Mouse (Mus musculus): ENCODE measurements around the gene Gsap.

- no peak for TF ChIP-seq GATA1 (IDR thresholded peaks at IDR 0.05; ENCODE audit: borderline replicate concordance, low read length)
- no peak for TF ChIP-seq FLI1 (IDR thresholded peaks at IDR 0.05; ENCODE audit: low read length)
These were observed 22.6 kb upstream of the Gsap start for GRCm38 (mm10) chr5:21163421-21163820.

Data from megakaryocyte, embryonic 14.5 days (primary cell).